Mouse (Mus musculus): ENCODE data around the gene Polr3g.

GRCm38 (mm10) chr13:81713896-81714295 lies 3.1 kb upstream of the Polr3g start:
- TF ChIP-seq EP300 (IDR thresholded peaks at IDR 0.05; ENCODE audit: low read depth), result no peak
- TF ChIP-seq CTCF (IDR thresholded peaks at IDR 0.05; ENCODE audit: low read depth), result no peak

Measured in liver, embryonic 14.5 days (tissue).